Mouse (Mus musculus): Measurements from ENCODE around the gene Skap1. TPM values are rescaled to one million over a fixed set of nuclear protein-coding genes. Genes with fewer than 3 reads are reported as not detected.

Skap1 gene
- total and polyA plus RNA-seq, 3 experiments = not detected

DNA sequence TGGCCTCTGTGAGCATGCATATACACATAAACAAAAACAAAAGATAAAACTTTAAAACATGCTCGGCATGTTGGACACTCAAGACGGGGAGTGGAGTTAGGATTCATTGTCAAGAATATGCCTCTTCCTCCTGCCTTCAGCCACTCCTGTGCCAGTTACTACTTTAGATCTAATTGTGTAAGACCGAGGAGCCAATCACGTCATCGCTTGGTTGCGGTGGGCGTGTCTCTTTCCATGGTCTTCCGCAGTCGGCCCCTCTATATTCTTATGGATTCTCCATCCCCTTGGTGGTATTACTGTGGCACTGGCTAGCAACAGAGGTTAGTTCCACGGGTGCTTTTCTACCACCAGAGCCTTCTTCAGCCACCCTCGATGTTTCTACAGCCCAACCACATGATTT lies 148.2 kb downstream of the Skap1 start:
- Histone ChIP-seq H3K27me3 (ENCODE audit: control insufficient read depth in 1 of 2, insufficient read depth in 2 of 2, low read length in 2 of 2) (peaks cover 12 to 24% of the 10 kb centered on the region in 2 experiments), H3K9ac (ENCODE audit: control insufficient read depth, low read depth, low read length, poor library complexity, severe bottlenecking) (no peak overlapping the region), H3K36me3 (ENCODE audit: control insufficient read depth in 1 of 2, insufficient read depth in 2 of 2, low read length in 2 of 2) (no peaks in the 10 kb centered on the region), H3K27ac (ENCODE audit: control insufficient read depth, low read depth, low read length) (no peak overlapping the region), H3K79me2 (ENCODE audit: control insufficient read depth, insufficient read depth, low read length, poor library complexity) (no peaks in the 10 kb centered on the region), H3K9me3 (replicated peaks; ENCODE audit: insufficient read depth, low read length) (no peaks in the 10 kb centered on the region), H3K4me1 (ENCODE audit: control insufficient read depth in 1 of 2, insufficient read depth in 2 of 2, low read length in 2 of 2) (no peaks in the 10 kb centered on the region), H3K4me3 (ENCODE audit: control insufficient read depth in 1 of 2, insufficient read depth in 1 of 2, low read depth in 2 of 2, low read length in 2 of 2) (no peak overlapping the region)
- no peak for TF ChIP-seq KAT2A (conservative IDR thresholded peaks at IDR 0.05; ENCODE audit: low read depth, low read length)
- TF ChIP-seq RCOR1 (IDR thresholded peaks at IDR 0.05; ENCODE audit: low read depth, low read length) = no peak
- TF ChIP-seq USF2 (IDR thresholded peaks at IDR 0.05; ENCODE audit: borderline replicate concordance in 1 of 2, insufficient read depth in 1 of 2, low read depth in 1 of 2, low read length in 2 of 2) = no peak
- no peak for TF ChIP-seq MEF2A (IDR thresholded peaks at IDR 0.05; ENCODE audit: extremely low read depth, insufficient replicate concordance, low read depth, low read length, poor library complexity, severe bottlenecking)
- TF ChIP-seq ZC3H11A (IDR thresholded peaks at IDR 0.05; ENCODE audit: low read depth, low read length) = no peak
- no peak for TF ChIP-seq EP300 (IDR thresholded peaks at IDR 0.05; ENCODE audit: low read depth in 1 of 2, low read length in 2 of 2)
- TF ChIP-seq JUND (IDR thresholded peaks at IDR 0.05; ENCODE audit: low read depth, low read length) = no peak
- DNase-seq (ENCODE audit: low read depth, low spot score) = no peak

DNA sequence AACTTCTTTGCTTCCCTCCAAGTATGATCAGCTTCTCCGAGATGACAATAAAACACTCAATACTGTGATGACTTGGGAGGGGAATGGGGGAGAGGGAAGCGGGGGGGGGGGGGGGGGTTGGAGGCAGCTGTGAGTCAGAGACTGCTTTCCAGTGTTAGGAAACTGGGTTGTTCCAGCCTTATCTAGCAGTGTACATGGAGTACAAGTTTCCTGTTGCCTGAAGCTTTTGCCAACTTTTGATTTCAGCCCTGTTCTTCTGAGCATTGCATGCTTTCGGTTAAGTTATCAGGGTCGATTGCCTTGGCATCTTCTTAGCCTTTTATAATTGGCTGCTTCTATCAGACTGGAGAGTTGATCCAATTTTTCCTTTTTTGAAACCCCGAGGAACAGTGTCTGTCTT lies 152.4 kb downstream of the Skap1 start:
- no peak overlapping the region for H3K27ac ChIP-seq (ENCODE audit: control insufficient read depth, low read depth, low read length)
- H3K9ac ChIP-seq (ENCODE audit: control insufficient read depth, low read depth, low read length, poor library complexity, severe bottlenecking) = no peak overlapping the region
- no peaks in the 10 kb centered on the region for H3K36me3 ChIP-seq (ENCODE audit: control insufficient read depth in 1 of 2, insufficient read depth in 2 of 2, low read length in 2 of 2)
- peaks cover 16 to 48% of the 10 kb centered on the region in 2 experiments for H3K27me3 ChIP-seq (ENCODE audit: control insufficient read depth in 1 of 2, insufficient read depth in 2 of 2, low read length in 2 of 2)
- no peak overlapping the region for H3K4me3 ChIP-seq (ENCODE audit: control insufficient read depth in 1 of 2, insufficient read depth in 1 of 2, low read depth in 2 of 2, low read length in 2 of 2)
- H3K4me1 ChIP-seq (ENCODE audit: control insufficient read depth in 1 of 2, insufficient read depth in 2 of 2, low read length in 2 of 2) = no peaks in the 10 kb centered on the region
- no peaks in the 10 kb centered on the region for H3K79me2 ChIP-seq (ENCODE audit: control insufficient read depth, insufficient read depth, low read length, poor library complexity)
- no peak for TF ChIP-seq MYC (IDR thresholded peaks at IDR 0.05; ENCODE audit: low read depth, low read length)
- TF ChIP-seq SIN3A (IDR thresholded peaks at IDR 0.05; ENCODE audit: low read length) = no peak
- no peak for TF ChIP-seq USF2 (IDR thresholded peaks at IDR 0.05; ENCODE audit: borderline replicate concordance in 1 of 2, insufficient read depth in 1 of 2, low read depth in 1 of 2, low read length in 2 of 2)
- TF ChIP-seq KAT2A (conservative IDR thresholded peaks at IDR 0.05; ENCODE audit: low read depth, low read length) = no peak
- no peak for TF ChIP-seq BHLHE40 (IDR thresholded peaks at IDR 0.05; ENCODE audit: borderline replicate concordance, low read depth, low read length)
- TF ChIP-seq ETS1 (IDR thresholded peaks at IDR 0.05; ENCODE audit: low read depth, low read length) = no peak
- no peaks in the 10 kb centered on the region for H3K9me3 ChIP-seq (replicated peaks; ENCODE audit: insufficient read depth, low read length)
- no peak for DNase-seq (ENCODE audit: low read depth, low spot score)

DNA sequence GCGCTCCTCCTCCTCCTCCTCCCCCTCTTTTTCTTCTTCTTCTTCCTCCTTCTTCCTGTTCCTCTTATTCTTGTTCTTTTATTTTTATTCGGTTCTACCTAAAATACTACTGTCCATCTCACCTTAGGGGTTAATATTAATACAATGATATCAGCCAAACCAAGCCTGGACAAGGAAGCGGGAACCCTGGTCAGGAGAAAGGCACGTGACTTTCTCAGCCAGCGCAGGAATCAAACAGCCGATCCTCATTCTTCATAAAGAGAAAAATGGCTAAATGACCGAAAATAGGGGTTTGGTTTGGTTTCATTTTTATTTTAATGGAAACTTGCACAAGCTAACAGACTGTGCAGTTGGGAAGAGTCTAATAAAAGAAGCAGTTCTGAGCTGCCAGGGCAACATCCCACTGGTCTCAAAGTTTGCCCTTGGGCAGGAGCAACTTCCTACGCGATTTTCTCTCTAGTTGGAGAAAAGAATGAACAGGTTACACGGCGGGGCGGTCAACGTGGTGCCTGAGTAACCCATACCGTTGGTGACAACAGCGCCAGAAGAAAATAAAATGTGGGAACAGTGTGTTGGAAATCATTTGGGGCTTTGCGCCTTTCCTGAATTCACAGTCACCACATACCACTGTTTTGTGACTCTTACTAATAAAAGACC lies 154.5 kb downstream of the Skap1 start:
- Histone ChIP-seq H3K9ac (ENCODE audit: control insufficient read depth, low read depth, low read length, poor library complexity, severe bottlenecking) (no peak overlapping the region), H3K27me3 (ENCODE audit: control insufficient read depth in 1 of 2, insufficient read depth in 2 of 2, low read length in 2 of 2) (peaks cover 13 to 45% of the 10 kb centered on the region in 2 experiments), H3K79me2 (ENCODE audit: control insufficient read depth, insufficient read depth, low read length, poor library complexity) (no peaks in the 10 kb centered on the region), H3K36me3 (ENCODE audit: control insufficient read depth in 1 of 2, insufficient read depth in 2 of 2, low read length in 2 of 2) (no peaks in the 10 kb centered on the region), H3K9me3 (replicated peaks; ENCODE audit: insufficient read depth, low read length) (no peaks in the 10 kb centered on the region), H3K4me3 (ENCODE audit: control insufficient read depth in 1 of 2, insufficient read depth in 1 of 2, low read depth in 2 of 2, low read length in 2 of 2) (no peak overlapping the region), H3K27ac (ENCODE audit: control insufficient read depth, low read depth, low read length) (no peak overlapping the region), H3K4me1 (ENCODE audit: control insufficient read depth in 1 of 2, insufficient read depth in 2 of 2, low read length in 2 of 2) (no peaks in the 10 kb centered on the region)
- TF ChIP-seq POLR2A (IDR thresholded peaks at IDR 0.05; ENCODE audit: control insufficient read depth in 1 of 2, insufficient read depth in 1 of 2, low read depth in 1 of 2, low read length in 2 of 2, poor library complexity in 1 of 2) (no peak), MAFK (IDR thresholded peaks at IDR 0.05; ENCODE audit: borderline replicate concordance, low read depth, low read length) (no peak), ZMIZ1 (IDR thresholded peaks at IDR 0.05; ENCODE audit: low read depth, low read length) (no peak), TBP (IDR thresholded peaks at IDR 0.05; ENCODE audit: low read depth, low read length) (no peak), GATA1 (IDR thresholded peaks at IDR 0.05; ENCODE audit: low read depth, low read length) (no peak), ZC3H11A (IDR thresholded peaks at IDR 0.05; ENCODE audit: low read depth, low read length) (no peak), NRF1 (IDR thresholded peaks at IDR 0.05; ENCODE audit: insufficient read depth, low read depth, low read length, poor library complexity, severe bottlenecking) (no peak), SIN3A (IDR thresholded peaks at IDR 0.05; ENCODE audit: low read length) (no peak), E2F4 (IDR thresholded peaks at IDR 0.05; ENCODE audit: borderline replicate concordance, low read depth, low read length) (no peak), RAD21 (IDR thresholded peaks at IDR 0.05; ENCODE audit: low read depth, low read length) (no peak), CHD1 (IDR thresholded peaks at IDR 0.05; ENCODE audit: low read depth, low read length) (no peak), JUND (IDR thresholded peaks at IDR 0.05; ENCODE audit: low read depth, low read length) (no peak), HCFC1 (IDR thresholded peaks at IDR 0.05; ENCODE audit: low read depth, low read length) (no peak), ZKSCAN1 (IDR thresholded peaks at IDR 0.05; ENCODE audit: low read depth, low read length) (no peak), ETS1 (IDR thresholded peaks at IDR 0.05; ENCODE audit: low read depth, low read length) (no peak), GABPA (IDR thresholded peaks at IDR 0.05; ENCODE audit: low read depth, low read length) (no peak)
- no peak for DNase-seq (ENCODE audit: low read depth, low spot score)
